Mouse (Mus musculus): ENCODE results near the gene Lrrk1.
A peak's percentile ranks its signal among the peaks of the same experiment; 100 is the strongest.
"Not testable (repeated sequence)": the region's sequence is repeated elsewhere in the genome, so short reads cannot be mapped to it uniquely, and the experiment has no call there.

The Lrrk1 gene

GRCm38 (mm10) chr7:66219028-66219793 lies 168.9 kb downstream of the Lrrk1 start:
- no peak for DNase-seq

GRCm38 (mm10) chr7:66218193-66219014 lies 169.7 kb downstream of the Lrrk1 start:
- DNase-seq = no peak

- no peak for DNase-seq
Measured at GRCm38 (mm10) chr7:66217531-66218094, 170.5 kb downstream of the Lrrk1 start.

- no peak for DNase-seq
Measured at GRCm38 (mm10) chr7:66217011-66217410, 171.1 kb downstream of the Lrrk1 start.

- no peak for DNase-seq
Measured at GRCm38 (mm10) chr7:66215911-66216310, 172.2 kb downstream of the Lrrk1 start.

GRCm38 (mm10) chr7:66214477-66214876 lies 173.7 kb downstream of the Lrrk1 start:
- no peak for DNase-seq

GRCm38 (mm10) chr7:66212887-66213286 lies 175.3 kb downstream of the Lrrk1 start:
- DNase-seq = no peak

GRCm38 (mm10) chr7:66209920-66210319 lies 178.2 kb downstream of the Lrrk1 start:
- DNase-seq = no peak

GRCm38 (mm10) chr7:66201657-66202056 lies 186.5 kb downstream of the Lrrk1 start:
- DNase-seq = no peak

- no peak for DNase-seq
Measured at GRCm38 (mm10) chr7:66200791-66201450, 187.2 kb downstream of the Lrrk1 start.

- no peak for DNase-seq
Measured at GRCm38 (mm10) chr7:66200383-66200782, 187.8 kb downstream of the Lrrk1 start.

GRCm38 (mm10) chr7:66199391-66199831 lies 188.7 kb downstream of the Lrrk1 start:
- peak; percentile 56 for DNase-seq

GRCm38 (mm10) chr7:66198416-66198815 lies 189.7 kb downstream of the Lrrk1 start:
- no peak for DNase-seq

GRCm38 (mm10) chr7:66196609-66197445 lies 191.3 kb downstream of the Lrrk1 start:
- no peak for DNase-seq

GRCm38 (mm10) chr7:66195881-66196280 lies 192.3 kb downstream of the Lrrk1 start:
- no peak for DNase-seq

- DNase-seq = no peak
Measured at GRCm38 (mm10) chr7:66194511-66194910, 193.6 kb downstream of the Lrrk1 start.

- not testable (repeated sequence) for DNase-seq
Measured at GRCm38 (mm10) chr7:66190385-66190784, 197.8 kb downstream of the Lrrk1 start.

- DNase-seq = no peak
Measured at GRCm38 (mm10) chr7:66187581-66188231, 200.4 kb downstream of the Lrrk1 start.

GRCm38 (mm10) chr7:66185370-66185769 lies 202.8 kb downstream of the Lrrk1 start:
- DNase-seq = no peak

GRCm38 (mm10) chr7:66184026-66184425 lies 204.1 kb downstream of the Lrrk1 start:
- no peak for DNase-seq

GRCm38 (mm10) chr7:66183404-66183803 lies 204.7 kb downstream of the Lrrk1 start:
- DNase-seq = no peak
